Mouse (Mus musculus) lung, adult 2 months (tissue): ENCODE results near the gene Hunk.

ENCODE experiments used
- CTCF ChIP-seq: fragments of 200-500 bp; IDR thresholded peaks from 2 replicates; pipeline ENCODE4 v1.5.1; 2011; ENCODE audit warnings: mild to moderate bottlenecking, low read length, control low read depth; ENCODE audit not compliant: insufficient read depth
- POLR2A ChIP-seq: fragments of 200-500 bp; IDR thresholded peaks from 2 replicates; pipeline ENCODE4 v1.6.1; 2011; ENCODE audit warnings: low read depth, mild to moderate bottlenecking, control low read depth, low read length, borderline replicate concordance; ENCODE audit errors: extremely low read depth

DNA sequence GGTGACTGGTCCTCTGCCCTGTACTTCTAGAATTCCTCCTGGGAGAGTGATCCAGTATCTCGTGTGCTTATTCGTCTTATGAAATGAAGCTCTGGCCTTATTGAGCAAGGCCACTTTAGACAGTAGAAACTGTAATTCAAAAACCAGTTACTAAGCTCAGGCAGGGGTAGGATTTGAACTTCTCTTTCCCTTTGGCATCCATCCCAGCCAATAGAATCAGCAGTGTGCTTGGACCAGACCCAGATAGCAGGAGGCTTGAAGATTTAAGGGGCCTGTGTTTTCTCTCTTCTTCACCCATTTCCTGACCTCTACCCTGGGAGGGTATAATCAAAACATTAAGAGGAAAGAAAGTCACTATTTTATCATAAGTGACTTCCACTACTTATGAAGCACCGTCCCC, 1.8 kb upstream of the Hunk start:
- TF ChIP-seq POLR2A (no peak), CTCF (no peak)
